Mouse (Mus musculus) lung, embryonic 16.5 days (tissue): ENCODE results near the gene Zbtb38. TPM values are rescaled to one million over a fixed set of nuclear protein-coding genes. Genes with fewer than 3 reads are reported as not detected.
A peak's percentile ranks its signal among the peaks of the same experiment; 100 is the strongest.

Experiments
- ATAC-seq: fragments of 200-750 bp; cut with Nextera tagmentation; 2 replicates; pipeline ENCODE4 v1.8.0; 2017; ENCODE audit warnings: low read depth, mild to moderate bottlenecking, moderate library complexity
- H3K27ac ChIP-seq: fragments of 300-500 bp; sonication (generic); 2 replicates; pipeline ENCODE4 v1.5.1; 2014; ENCODE audit warnings: mild to moderate bottlenecking, control low read depth, low read length
- H3K27me3 ChIP-seq: fragments of 300-500 bp; sonication (generic); 2 replicates; pipeline ENCODE4 v1.6.1; 2014; ENCODE audit warnings: low read depth, low read length, mixed read lengths; ENCODE audit not compliant: control insufficient read depth, insufficient read depth
- H3K36me3 ChIP-seq: fragments of 300-500 bp; sonication (generic); 2 replicates; pipeline ENCODE4 v1.6.1; 2014; ENCODE audit warnings: low read length; ENCODE audit not compliant: control insufficient read depth, insufficient read depth
- H3K4me1 ChIP-seq: fragments of 300-500 bp; sonication (generic); replicated peaks from 2 replicates; pipeline ENCODE4 v1.6.1; 2014; ENCODE audit warnings: low read length, mixed read lengths; ENCODE audit not compliant: control insufficient read depth, insufficient read depth
- H3K4me2 ChIP-seq: fragments of 300-500 bp; sonication (generic); 2 replicates; pipeline ENCODE4 v1.6.1; 2014; ENCODE audit warnings: low read depth, low read length, control low read depth
- H3K4me3 ChIP-seq: fragments of 300-500 bp; sonication (generic); 2 replicates; pipeline ENCODE4 v1.5.1; 2014; ENCODE audit warnings: mild to moderate bottlenecking, low read length, control low read depth
- H3K9ac ChIP-seq: fragments of 300-500 bp; sonication (generic); 2 replicates; pipeline ENCODE4 v1.6.1; 2014; ENCODE audit warnings: low read length, control low read depth
- H3K9me3 ChIP-seq: fragments of 300-500 bp; sonication (generic); 2 replicates; pipeline ENCODE4 v1.6.1; 2016; ENCODE audit warnings: low read length; ENCODE audit not compliant: control insufficient read depth
- WGBS: fragments of 180-500 bp; shearing (Covaris S2); extraction: QIAGEN DNeasy Blood & Tissue Kit; methylation state at CpG from one replicate; pipeline ENCODE4 v1.1.7; 2014; 5-methylcytosine and 5-hydroxymethylcytosine counted together
- polyA plus RNA-seq: library from polyadenylated mRNA; unstranded; fragments of >200 nt; fragmentation: Nextera tagmentation; extraction: Ambion mirVana; gene quantifications from 2 replicates; pipeline ENCODE4 v1.2.1, GENCODE M21; 2015

Zbtb38 gene
- polyA plus RNA-seq, 1 experiment from 2014 or later: 29.2 TPM

DNA sequence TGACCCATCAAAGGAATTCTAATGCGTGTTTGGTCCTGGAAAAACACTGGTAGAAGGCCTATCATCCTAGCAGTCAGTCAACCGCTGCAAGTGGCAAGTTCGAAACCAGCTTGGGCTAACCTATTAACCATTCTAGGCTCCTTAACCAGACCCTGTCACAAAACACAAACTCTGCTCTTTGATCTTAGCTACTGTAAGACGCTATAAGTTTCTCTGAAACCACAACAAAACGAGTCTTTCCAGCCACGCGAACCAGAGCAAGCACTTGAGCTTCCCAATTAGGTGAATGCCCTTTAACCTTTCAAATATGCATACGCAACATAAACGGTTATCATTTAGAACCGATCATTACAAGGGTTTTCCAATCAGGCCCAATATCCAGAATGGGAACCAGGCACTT lies 33.7 kb downstream of the Zbtb38 start:
- Histone ChIP-seq H3K4me1 (peaks cover 20% of the 10 kb centered on the region; the same call in 1 of the 2 replicates), H3K9me3 (no peaks in the 10 kb centered on the region), H3K27me3 (no peaks in the 10 kb centered on the region), H3K36me3 (no peaks in the 10 kb centered on the region), H3K4me3 (peak overlapping the region; percentile 76), H3K27ac (peak overlapping the region; percentile 96), H3K9ac (peak overlapping the region; percentile 98), H3K4me2 (peak overlapping the region; percentile 73)
- WGBS: 39% methylated on average over 10 of the region's 10 CpGs
- no peak for ATAC-seq

- Histone ChIP-seq H3K27me3 (no peaks in the 10 kb centered on the region), H3K4me3 (no peak overlapping the region; the same call in 1 of the 2 replicates), H3K36me3 (no peaks in the 10 kb centered on the region), H3K4me1 (peaks cover 20% of the 10 kb centered on the region; the same call in 1 of the 2 replicates), H3K27ac (no peak overlapping the region), H3K4me2 (peak overlapping the region; percentile 73), H3K9ac (no peak overlapping the region), H3K9me3 (no peaks in the 10 kb centered on the region)
- no peak for ATAC-seq
- 90% methylated on average over 8 of the region's 8 CpGs for WGBS
These were observed 34.2 kb downstream of the Zbtb38 start for GRCm38 (mm10) chr9:96718402-96718798.

GRCm38 (mm10) chr9:96717698-96718401 lies 34.8 kb downstream of the Zbtb38 start:
- H3K4me3 ChIP-seq: no peak overlapping the region
- H3K27me3 ChIP-seq: no peaks in the 10 kb centered on the region
- H3K9ac ChIP-seq: no peak overlapping the region
- no peaks in the 10 kb centered on the region for H3K36me3 ChIP-seq
- no peak overlapping the region for H3K4me2 ChIP-seq
- no peak overlapping the region for H3K27ac ChIP-seq
- H3K9me3 ChIP-seq: no peaks in the 10 kb centered on the region
- 86% methylated on average over 16 of the region's 16 CpGs for WGBS
- no peak for ATAC-seq
- peaks cover 20% of the 10 kb centered on the region; the same call in 1 of the 2 replicates for H3K4me1 ChIP-seq

DNA sequence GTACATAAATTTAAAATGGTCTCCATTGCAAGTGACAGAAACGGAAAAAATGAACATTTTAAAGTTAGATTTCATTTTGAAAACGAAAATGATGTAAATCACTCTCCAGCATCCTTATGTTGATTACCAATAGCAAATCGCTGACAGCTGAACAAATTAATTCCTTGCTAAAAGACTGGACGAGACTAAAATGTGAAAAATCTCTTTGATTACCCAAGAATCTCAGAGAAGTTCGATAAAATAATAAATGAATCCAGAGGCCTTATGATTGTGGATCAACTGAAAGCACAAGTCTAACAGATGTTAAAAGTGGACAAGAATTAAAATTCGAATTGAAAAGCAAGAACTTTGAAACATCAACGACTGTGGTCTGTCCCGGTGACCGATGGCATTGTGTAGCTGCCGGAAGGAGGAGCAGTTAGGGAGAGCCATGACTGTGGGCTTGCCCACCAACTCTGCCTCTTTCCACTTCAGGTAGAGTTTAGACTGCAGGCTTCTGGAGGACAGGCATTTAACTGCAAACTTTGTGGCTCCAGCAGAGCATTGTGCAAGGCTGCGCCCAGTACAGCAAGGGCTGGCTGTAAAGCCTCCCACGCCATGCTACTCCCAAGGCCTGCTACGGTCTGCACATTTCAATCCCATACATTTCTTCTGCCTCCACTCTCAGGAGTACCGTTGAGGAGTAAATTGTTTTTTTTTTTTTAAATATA lies 35.7 kb downstream of the Zbtb38 start:
- 83% methylated on average over 14 of the region's 14 CpGs for WGBS
- Histone ChIP-seq H3K27me3 (no peaks in the 10 kb centered on the region), H3K9me3 (no peaks in the 10 kb centered on the region), H3K4me3 (no peak overlapping the region), H3K4me2 (no peak overlapping the region), H3K4me1 (peaks cover 20% of the 10 kb centered on the region; the same call in 1 of the 2 replicates), H3K27ac (no peak overlapping the region), H3K36me3 (0 out of 2 replicates have a peak, but pooled peaks cover 3% of the 10 kb centered on the region), H3K9ac (no peak overlapping the region)
- ATAC-seq: no peak

DNA sequence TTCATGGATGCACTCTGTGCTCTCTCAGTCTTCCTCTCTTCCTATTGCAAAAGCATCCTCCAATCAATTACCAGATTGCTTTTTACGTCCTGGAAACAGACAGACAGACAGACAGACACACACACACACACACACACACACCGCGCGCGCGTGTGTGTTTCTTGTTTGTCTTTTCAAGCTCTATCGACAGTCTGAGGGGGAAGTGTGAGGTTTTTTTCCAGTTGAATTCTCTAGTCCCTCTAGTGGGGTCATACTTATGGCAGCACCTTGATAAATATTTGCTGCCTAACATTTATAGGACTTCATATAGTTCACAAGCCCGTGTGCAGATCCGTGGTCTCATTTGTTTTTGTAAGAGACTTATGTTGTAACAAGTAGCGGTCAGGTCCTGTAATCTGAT lies 36.5 kb downstream of the Zbtb38 start:
- no peaks in the 10 kb centered on the region for H3K27me3 ChIP-seq
- H3K4me1 ChIP-seq: peaks cover 20% of the 10 kb centered on the region; the same call in 1 of the 2 replicates
- H3K27ac ChIP-seq: no peak overlapping the region
- H3K36me3 ChIP-seq: 0 out of 2 replicates have a peak, but pooled peaks cover 3% of the 10 kb centered on the region
- H3K9ac ChIP-seq: no peak overlapping the region
- no peak overlapping the region for H3K4me3 ChIP-seq
- H3K4me2 ChIP-seq: no peak overlapping the region
- H3K9me3 ChIP-seq: no peaks in the 10 kb centered on the region
- WGBS: 70% methylated on average over 10 of the region's 10 CpGs
- no peak for ATAC-seq

GRCm38 (mm10) chr9:96715171-96715570 lies 37.5 kb downstream of the Zbtb38 start:
- Histone ChIP-seq H3K9me3 (no peaks in the 10 kb centered on the region), H3K27me3 (no peaks in the 10 kb centered on the region), H3K36me3 (0 out of 2 replicates have a peak, but pooled peaks cover 3% of the 10 kb centered on the region), H3K4me2 (no peak overlapping the region), H3K9ac (no peak overlapping the region), H3K4me1 (peaks cover 21% of the 10 kb centered on the region), H3K27ac (no peak overlapping the region), H3K4me3 (no peak overlapping the region)
- ATAC-seq: no peak
- 81% methylated on average over 11 of the region's 11 CpGs for WGBS

DNA sequence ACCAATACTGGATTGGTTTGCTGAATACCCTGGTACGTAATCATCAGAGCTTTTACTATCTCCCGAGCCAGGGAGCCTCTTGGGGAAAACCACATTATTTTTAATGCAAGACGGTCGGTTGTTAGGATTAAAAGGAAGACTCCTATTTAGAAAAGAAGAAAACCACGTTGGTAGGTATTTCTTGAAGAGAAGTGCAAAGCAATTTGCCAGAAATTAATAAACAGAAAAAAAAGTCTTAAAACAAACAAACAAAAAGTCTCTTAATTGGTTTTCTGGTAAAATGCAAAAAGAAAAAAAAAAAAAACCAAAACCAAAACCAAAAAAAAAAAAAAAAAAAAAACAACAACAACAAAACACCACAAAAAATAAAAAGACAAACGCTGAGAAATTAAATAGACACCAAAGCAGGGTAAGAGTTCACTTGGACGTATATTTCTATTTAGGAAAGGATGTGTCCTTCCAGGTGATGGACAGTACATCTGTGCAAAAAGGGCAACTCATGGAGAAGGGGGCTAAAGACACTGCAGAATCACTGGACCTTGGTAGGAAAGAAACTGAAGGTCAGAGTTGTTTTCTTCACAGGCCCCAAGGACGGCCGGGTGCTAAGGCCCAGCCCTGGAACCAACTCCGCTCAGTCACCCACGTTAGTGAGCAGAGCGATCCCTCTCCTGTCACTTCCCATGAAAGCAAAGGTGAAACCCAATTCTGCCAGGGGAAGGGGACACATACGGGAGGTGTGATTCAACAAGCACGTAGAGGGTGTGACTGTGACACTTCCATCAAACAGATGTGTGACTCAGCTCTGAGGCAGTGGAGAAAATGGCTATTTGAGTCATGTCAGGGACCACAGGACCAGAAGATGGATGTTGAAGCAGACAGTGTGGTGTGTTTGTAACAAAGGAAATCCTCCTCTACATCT lies 38.9 kb downstream of the Zbtb38 start:
- Histone ChIP-seq H3K9me3 (no peaks in the 10 kb centered on the region), H3K36me3 (0 out of 2 replicates have a peak, but pooled peaks cover 3% of the 10 kb centered on the region), H3K27ac (no peak overlapping the region), H3K4me1 (peaks cover 26% of the 10 kb centered on the region), H3K4me3 (no peak overlapping the region), H3K27me3 (no peaks in the 10 kb centered on the region), H3K4me2 (peak overlapping the region; percentile 21; the same call in 1 of the 2 replicates), H3K9ac (no peak overlapping the region)
- ATAC-seq: no peak
- 69% methylated on average over 14 of the region's 14 CpGs for WGBS

GRCm38 (mm10) chr9:96712758-96713471 lies 39.7 kb downstream of the Zbtb38 start:
- peaks cover 24% of the 10 kb centered on the region for H3K4me1 ChIP-seq
- H3K4me3 ChIP-seq: no peak overlapping the region
- H3K9me3 ChIP-seq: no peaks in the 10 kb centered on the region
- no peak overlapping the region for H3K9ac ChIP-seq
- 68% methylated on average over 14 of the region's 14 CpGs for WGBS
- H3K27me3 ChIP-seq: no peaks in the 10 kb centered on the region
- H3K27ac ChIP-seq: no peak overlapping the region
- ATAC-seq: peak; percentile 70
- H3K4me2 ChIP-seq: peak overlapping the region; percentile 21; the same call in 1 of the 2 replicates
- H3K36me3 ChIP-seq: 0 out of 2 replicates have a peak, but pooled peaks cover 3% of the 10 kb centered on the region
